Mouse (Mus musculus) C2C12 (cell line): ENCODE results near the gene Abcb1b. TPM values are rescaled to one million over a fixed set of nuclear protein-coding genes. Genes with fewer than 3 reads are reported as not detected.
"Not testable (repeated sequence)": the region's sequence is repeated elsewhere in the genome, so short reads cannot be mapped to it uniquely, and the experiment has no call there.

Experiments
- H3K27me3 ChIP-seq: one replicate; pipeline ENCODE4 v1.6.1; 2011; ENCODE audit not compliant: control insufficient read depth, insufficient read depth, insufficient read length
- H3K36me3 ChIP-seq: one replicate; pipeline ENCODE4 v1.6.1; 2011; ENCODE audit not compliant: control insufficient read depth, insufficient read depth
- H3K4me3 ChIP-seq: one replicate; pipeline ENCODE4 v1.5.1; 2011; ENCODE audit warnings: mild to moderate bottlenecking, control low read depth; ENCODE audit not compliant: poor library complexity, insufficient read depth, severe bottlenecking
- H3K79me2 ChIP-seq: one replicate; pipeline ENCODE4 v1.6.1; 2011; ENCODE audit not compliant: control insufficient read depth, insufficient read depth
- H3K79me3 ChIP-seq: one replicate; pipeline ENCODE4 v1.6.1; 2011; ENCODE audit warnings: low read depth, control low read depth
- H3ac ChIP-seq: one replicate; pipeline ENCODE3; 2011; ENCODE audit warnings: low read depth; ENCODE audit not compliant: control insufficient read depth, insufficient read length
- CEBPB ChIP-seq: IDR thresholded peaks from one replicate; pipeline ENCODE4 v1.6.1; 2011; ENCODE audit warnings: low read depth, mild to moderate bottlenecking, control low read depth, moderate library complexity
- CTCF ChIP-seq: IDR thresholded peaks from one replicate; pipeline ENCODE4 v1.5.1; 2011; ENCODE audit not compliant: control insufficient read depth, insufficient read depth, insufficient read length
- FOSL1 ChIP-seq: IDR thresholded peaks from one replicate; pipeline ENCODE4 v1.8.0; 2011; ENCODE audit warnings: mild to moderate bottlenecking, low read length; ENCODE audit not compliant: poor library complexity, insufficient read depth, severe bottlenecking
- MAX ChIP-seq: IDR thresholded peaks from one replicate; pipeline ENCODE4 v1.6.1; 2011; ENCODE audit warnings: mild to moderate bottlenecking, control low read depth
- MYOD1 ChIP-seq: IDR thresholded peaks from one replicate; pipeline ENCODE4 v1.6.1; 2011; ENCODE audit warnings: low read depth; ENCODE audit not compliant: control insufficient read depth, insufficient read length
- MYOG ChIP-seq: IDR thresholded peaks from one replicate; pipeline ENCODE4 v1.6.1; 2011; ENCODE audit not compliant: control insufficient read depth, insufficient read length; ENCODE audit errors: extremely low read depth
- USF1 ChIP-seq: IDR thresholded peaks from one replicate; pipeline ENCODE4 v1.6.1; 2011; ENCODE audit warnings: low read depth, mild to moderate bottlenecking, control low read depth, moderate library complexity
- polyA plus RNA-seq: library from polyadenylated mRNA; unstranded; fragments of >200 nt; fragmentation: generic; extraction: Trizol; gene quantifications from one replicate; pipeline ENCODE4 v1.2.1, GENCODE M21; 2012; ENCODE audit warnings: missing spikeins

Gene Abcb1b
- polyA plus RNA-seq, 1 experiment = 10.6 TPM

DNA sequence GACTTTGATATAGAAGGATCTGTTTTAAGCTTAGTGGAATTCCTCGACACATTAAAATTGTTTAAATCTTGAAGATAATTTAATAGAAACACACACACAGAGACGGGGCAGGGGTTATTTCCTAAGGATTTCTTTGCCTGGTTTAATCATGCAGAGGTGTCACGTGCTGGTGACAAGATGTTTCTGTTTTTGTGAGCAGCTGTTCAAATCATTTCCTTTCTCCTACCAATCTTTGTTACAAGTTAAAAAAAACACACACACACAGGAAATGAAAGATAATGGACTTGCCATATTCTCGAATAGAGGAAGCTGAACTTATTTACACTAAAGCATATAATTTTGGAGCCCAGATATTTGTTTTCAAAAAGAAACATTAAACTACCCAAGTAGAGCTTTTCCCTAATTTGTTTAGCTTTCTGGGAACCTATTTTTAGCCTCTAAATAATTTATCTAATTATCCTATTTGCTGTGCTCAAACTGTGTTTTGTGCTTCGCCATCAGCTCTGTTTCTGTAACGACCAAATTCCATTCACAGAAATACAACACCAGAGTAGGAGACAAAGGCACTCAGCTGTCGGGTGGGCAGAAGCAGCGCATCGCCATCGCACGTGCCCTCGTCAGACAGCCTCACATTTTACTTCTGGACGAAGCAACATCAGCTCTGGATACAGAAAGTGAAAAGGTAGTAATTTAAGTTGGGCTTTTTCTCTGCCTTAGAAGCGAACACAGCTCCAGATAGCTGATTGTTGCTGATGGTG lies 65.8 kb downstream of the Abcb1b start:
- no peaks in the 10 kb centered on the region for H3K79me2 ChIP-seq

DNA sequence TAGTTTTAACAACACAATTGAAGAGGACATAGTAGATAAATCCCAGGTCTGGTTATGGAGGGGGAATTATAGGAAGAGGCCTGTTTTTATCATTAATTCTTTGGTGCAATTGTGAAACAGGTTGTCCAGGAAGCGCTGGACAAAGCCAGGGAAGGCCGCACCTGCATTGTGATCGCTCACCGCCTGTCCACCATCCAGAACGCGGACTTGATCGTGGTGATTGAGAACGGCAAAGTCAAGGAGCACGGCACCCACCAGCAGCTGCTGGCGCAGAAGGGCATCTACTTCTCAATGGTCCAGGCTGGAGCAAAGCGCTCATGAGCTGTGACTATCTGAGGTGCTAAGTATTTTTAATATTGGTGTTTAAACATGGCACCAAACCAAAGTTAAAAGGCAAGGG lies 67.7 kb downstream of the Abcb1b start:
- not testable (repeated sequence) for H3K79me3 ChIP-seq, H3ac ChIP-seq, H3K4me3 ChIP-seq, H3K36me3 ChIP-seq, H3K79me2 ChIP-seq, H3K27me3 ChIP-seq

More for the DNA sequence above, 65.8 kb downstream of the Abcb1b start:
- H3K36me3 ChIP-seq = peaks cover 4% of the 10 kb centered on the region
- TF ChIP-seq CTCF (no peak), CEBPB (no peak), MYOG (no peak), MAX (no peak), USF1 (no peak), FOSL1 (no peak), MYOD1 (no peak)
- H3K27me3 ChIP-seq = no peaks in the 10 kb centered on the region
- no peak overlapping the region for H3K4me3 ChIP-seq
- no peaks in the 10 kb centered on the region for H3K79me3 ChIP-seq
- no peak overlapping the region for H3ac ChIP-seq

DNA sequence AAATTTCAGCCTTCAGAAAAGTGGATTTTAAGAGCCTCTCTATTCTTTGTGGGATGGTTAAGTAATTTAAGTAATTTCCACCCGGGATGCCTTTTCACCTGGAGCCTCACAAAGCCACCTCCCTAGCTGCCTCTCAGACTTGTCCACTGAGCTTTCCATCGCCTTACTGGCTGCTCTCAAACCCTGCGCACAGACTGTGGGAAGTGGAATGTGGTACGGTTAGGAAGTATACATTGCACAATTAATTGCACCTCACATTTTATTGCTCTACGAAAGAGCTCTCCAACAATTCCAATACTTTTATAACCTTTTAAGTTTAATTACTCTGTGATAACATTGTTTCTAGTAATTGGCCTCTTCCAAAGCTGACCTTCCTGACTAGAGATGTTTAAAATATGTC lies 68.4 kb downstream of the Abcb1b start:
- Histone ChIP-seq H3ac (no peak overlapping the region), H3K27me3 (no peaks in the 10 kb centered on the region), H3K36me3 (peaks cover 4% of the 10 kb centered on the region), H3K79me3 (no peaks in the 10 kb centered on the region), H3K4me3 (no peak overlapping the region), H3K79me2 (no peaks in the 10 kb centered on the region)
- no peak for TF ChIP-seq MAX
- no peak for TF ChIP-seq CEBPB
- no peak for TF ChIP-seq USF1
- no peak for TF ChIP-seq MYOG
- TF ChIP-seq CTCF = no peak
- no peak for TF ChIP-seq FOSL1
- no peak for TF ChIP-seq MYOD1

DNA sequence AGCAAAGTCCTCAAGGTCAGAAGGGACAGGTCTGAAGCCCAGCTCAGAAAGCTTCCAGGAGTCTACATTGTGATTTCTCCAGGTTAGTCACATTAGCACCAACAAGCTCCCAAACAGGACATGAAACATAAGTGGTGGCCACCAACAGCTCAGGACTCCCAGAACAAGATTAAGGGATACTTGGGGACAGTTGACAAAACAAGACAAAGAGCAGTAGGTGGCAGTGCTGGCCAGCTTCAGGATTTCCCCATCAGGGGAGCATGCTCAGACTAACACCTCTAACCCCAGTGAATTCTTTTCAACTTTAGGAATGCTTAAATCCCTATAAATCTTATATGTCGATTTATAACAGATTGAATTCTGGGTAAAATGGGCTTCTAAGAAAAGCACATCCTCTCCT lies 70.1 kb downstream of the Abcb1b start:
- no peak overlapping the region for H3ac ChIP-seq
- no peak for TF ChIP-seq USF1
- TF ChIP-seq MYOD1 = no peak
- no peak for TF ChIP-seq MAX
- TF ChIP-seq CTCF = no peak
- TF ChIP-seq FOSL1 = no peak
- no peak for TF ChIP-seq MYOG
- TF ChIP-seq CEBPB = no peak
- H3K79me3 ChIP-seq = no peaks in the 10 kb centered on the region
- no peaks in the 10 kb centered on the region for H3K27me3 ChIP-seq
- H3K4me3 ChIP-seq = no peak overlapping the region
- no peaks in the 10 kb centered on the region for H3K79me2 ChIP-seq
- H3K36me3 ChIP-seq = peaks cover 4% of the 10 kb centered on the region

DNA sequence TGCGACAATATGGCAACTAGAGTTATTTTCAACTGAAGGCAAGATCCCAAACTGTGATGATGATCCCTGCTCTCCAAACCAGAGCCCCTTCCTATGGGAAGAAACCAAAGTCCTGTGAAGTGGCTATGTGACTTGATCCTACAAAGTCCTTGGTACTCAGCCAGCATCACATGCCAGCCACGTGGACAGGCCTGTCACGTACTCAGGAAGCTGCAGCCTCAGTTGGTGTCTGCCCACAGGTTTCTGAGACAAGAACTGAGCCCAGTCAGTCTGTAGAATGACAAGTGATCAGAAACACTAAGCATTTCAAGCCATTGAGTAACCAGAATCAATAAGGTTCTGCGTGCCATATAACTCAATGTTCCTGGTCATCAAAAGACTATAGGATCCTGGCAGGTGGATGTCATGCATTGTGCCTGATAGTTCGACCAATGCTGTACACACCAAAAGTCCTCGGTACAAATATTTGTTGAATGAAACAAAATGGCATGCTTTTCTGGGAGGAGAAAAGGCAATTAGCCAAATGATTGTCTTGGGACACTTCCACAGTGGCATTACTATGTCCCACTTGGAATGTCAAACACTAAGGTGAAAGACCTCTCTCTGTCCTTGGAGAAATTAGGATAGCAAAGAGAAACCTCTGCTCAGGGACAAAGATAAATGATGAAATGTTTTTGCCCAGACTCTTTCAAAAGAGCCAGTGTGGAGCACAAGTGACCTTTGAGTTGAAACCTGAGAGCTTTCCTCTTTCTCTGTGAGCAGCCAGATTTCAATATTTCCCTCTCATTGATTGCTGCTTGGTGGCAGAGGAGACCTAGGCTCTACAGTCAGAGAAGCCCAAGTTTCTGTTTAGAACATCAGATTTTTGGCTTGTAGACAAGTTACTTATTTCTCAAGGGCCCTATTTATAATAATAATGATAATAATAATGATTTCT lies 75.3 kb downstream of the Abcb1b start:
- Histone ChIP-seq H3ac (no peak overlapping the region), H3K79me3 (no peaks in the 10 kb centered on the region), H3K79me2 (no peaks in the 10 kb centered on the region), H3K27me3 (no peaks in the 10 kb centered on the region), H3K4me3 (no peak overlapping the region), H3K36me3 (no peaks in the 10 kb centered on the region)
- no peak for TF ChIP-seq FOSL1
- TF ChIP-seq CEBPB = no peak
- TF ChIP-seq MAX = no peak
- TF ChIP-seq CTCF = no peak
- TF ChIP-seq MYOG = no peak
- TF ChIP-seq USF1 = no peak
- no peak for TF ChIP-seq MYOD1
